9 mouse cellular contexts compared by ENCODE assay signal in genomic region chr16:90387961-90388360, GRCm38 (mm10). TPM values are rescaled to one million over a fixed set of nuclear protein-coding genes. Genes with fewer than 3 reads are reported as not detected.
A peak's percentile ranks its signal among the peaks of the same experiment; 100 is the strongest.
DNase-seq lines count a peak whose midpoint lies in the region; ATAC-seq and TF ChIP-seq lines count a peak whose summit lies in the region.
"Had no signal": no experiment of that assay in that cellular context is flagged by ENCODE, and none has a peak within 500 bp of the region (broad histone marks: within the 10 kb centered on the region; RNA-seq: fewer than 3 reads in every experiment).

No protein-coding gene starts in this region.

- H3K27ac ChIP-seq in left cerebral cortex, adult 2 months, result peak overlapping the region; percentile 53; the same call in 1 of the 2 replicates
- H3K27ac ChIP-seq in forebrain, embryonic 14.5 days (ENCODE audit: low read depth, low read length), result no peak overlapping the region
- H3K27ac ChIP-seq in kidney, embryonic 16.5 days (ENCODE audit: low read length), result 0 out of 2 replicates have a peak overlapping the region, but pooled peaks have one; percentile 9
- no peak overlapping the region for H3K27ac ChIP-seq in midbrain, postnatal 0 days (ENCODE audit: low read depth, low read length)

- H3K9me3 ChIP-seq in forebrain, embryonic 14.5 days (replicated peaks; ENCODE audit: control insufficient read depth, low read length), result no peaks in the 10 kb centered on the region
- peaks cover 7% of the 10 kb centered on the region; the same call in 1 of the 2 replicates for H3K9me3 ChIP-seq in kidney, embryonic 16.5 days (ENCODE audit: low read length)
- H3K9me3 ChIP-seq in midbrain, postnatal 0 days (ENCODE audit: low read length), result no peaks in the 10 kb centered on the region

- H3K4me2 ChIP-seq in forebrain, embryonic 14.5 days (ENCODE audit: low read length), result peak overlapping the region; percentile 62
- H3K4me2 ChIP-seq in kidney, embryonic 16.5 days (replicated peaks; ENCODE audit: low read depth, low read length), result peak overlapping the region; percentile 79
- peak overlapping the region; percentile 87 for H3K4me2 ChIP-seq in midbrain, postnatal 0 days (ENCODE audit: low read depth, low read length, poor library complexity, severe bottlenecking)

- peaks cover 22% of the 10 kb centered on the region for H3K36me3 ChIP-seq in forebrain, embryonic 14.5 days (ENCODE audit: control insufficient read depth, insufficient read depth, low read length)
- peaks cover 23% of the 10 kb centered on the region for H3K36me3 ChIP-seq in kidney, embryonic 16.5 days (ENCODE audit: insufficient read depth, low read length)
- H3K36me3 ChIP-seq in midbrain, postnatal 0 days (ENCODE audit: insufficient read depth, low read length), result no peaks in the 10 kb centered on the region

- no peak for TF ChIP-seq CTCF in left cerebral cortex, adult 2 months (IDR thresholded peaks at IDR 0.05)
- TF ChIP-seq CTCF in midbrain, postnatal 0 days (IDR thresholded peaks at IDR 0.05), result no peak

- whole genome bisulfite sequencing in forebrain, embryonic 14.5 days, result 50% methylated on average over 4 of the region's 4 CpGs
- 38% methylated on average over 4 of the region's 4 CpGs for WGBS in kidney, embryonic 16.5 days
- WGBS in midbrain, postnatal 0 days, result 62% methylated on average over 4 of the region's 4 CpGs

- peaks cover 39% of the 10 kb centered on the region for H3K4me1 ChIP-seq in forebrain, embryonic 14.5 days (ENCODE audit: control insufficient read depth, insufficient read depth, low read length)
- H3K4me1 ChIP-seq in kidney, embryonic 16.5 days (ENCODE audit: insufficient read depth, low read length), result peaks cover 42% of the 10 kb centered on the region
- H3K4me1 ChIP-seq in midbrain, postnatal 0 days (ENCODE audit: insufficient read depth, low read length), result peaks cover 13% of the 10 kb centered on the region; the same call in 1 of the 2 replicates

- DNase-seq in left cerebral cortex, adult 2 months (ENCODE audit: extremely low spot score in 1 of 2, low spot score in 2 of 2), result no peak
- DNase-seq in left cerebral cortex, postnatal 25 days (ENCODE audit: low spot score in 2 of 2), result no peak
- no peak for DNase-seq in forebrain, embryonic 14.5 days (ENCODE audit: low spot score)
- DNase-seq in midbrain, postnatal 0 days (ENCODE audit: low spot score), result no peak
- no peak for DNase-seq in left cerebral cortex, adult 8-10 months (ENCODE audit: low spot score in 2 of 2)
- DNase-seq in urinary bladder, postnatal 4 days (ENCODE audit: low spot score in 2 of 2), result no peak
- DNase-seq in ovary, adult 18-20 months (ENCODE audit: low spot score), result no peak

- no peak for ATAC-seq in forebrain, embryonic 14.5 days
- no peak for ATAC-seq in kidney, embryonic 16.5 days (ENCODE audit: low FRiP score, low TSS enrichment)
- ATAC-seq in midbrain, postnatal 0 days (ENCODE audit: low FRiP score), result no peak

- H3K4me3 ChIP-seq in left cerebral cortex, adult 2 months, result peak overlapping the region; percentile 90
- peak overlapping the region; percentile 83 for H3K4me3 ChIP-seq in forebrain, embryonic 14.5 days (ENCODE audit: low read depth, low read length)
- H3K4me3 ChIP-seq in kidney, embryonic 16.5 days (ENCODE audit: low read length), result peak overlapping the region; percentile 79
- H3K4me3 ChIP-seq in midbrain, postnatal 0 days (ENCODE audit: low read depth, low read length), result peak overlapping the region; percentile 87

- intact Hi-C loops in left cerebral cortex, adult 2 months (cut with DNase I), result loop anchor here (2.0 to 5.0 kb wide), 3 partner anchors 64 to 235 kb away; no protein-coding TSS in a partner anchor
- intact Hi-C loops in left cerebral cortex, postnatal 25 days (cut with DNase I), result loop anchor here (1.0 to 5.0 kb wide), 2 partner anchors 109 to 234 kb away; no protein-coding TSS in a partner anchor

- no peaks in the 10 kb centered on the region for H3K27me3 ChIP-seq in forebrain, embryonic 14.5 days (replicated peaks; ENCODE audit: control insufficient read depth, insufficient read depth, low read length)
- H3K27me3 ChIP-seq in kidney, embryonic 16.5 days (ENCODE audit: insufficient read depth, low read length), result no peaks in the 10 kb centered on the region; the same call in 1 of the 2 replicates
- 0 out of 2 replicates have a peak, but pooled peaks cover 2% of the 10 kb centered on the region for H3K27me3 ChIP-seq in midbrain, postnatal 0 days (ENCODE audit: insufficient read depth, low read length)

- H3K9ac ChIP-seq in forebrain, embryonic 14.5 days (ENCODE audit: low read length), result peak overlapping the region; percentile 43
- H3K9ac ChIP-seq in kidney, embryonic 16.5 days (replicated peaks; ENCODE audit: low read length), result peak overlapping the region; percentile 45
- H3K9ac ChIP-seq in midbrain, postnatal 0 days (replicated peaks; ENCODE audit: low read length, poor library complexity, severe bottlenecking), result no peak overlapping the region

RNA-seq across cellular contexts. Expression of gene Hunk, which starts 2.1 kb away (rescaled TPM):
- 10 to 100 TPM; 14.1 to 27.2 TPM for total RNA-seq in left cerebral cortex, adult 2 months (2021)
- 10 to 100 TPM; 12.7 to 18.7 TPM for total RNA-seq in left cerebral cortex, postnatal 25 days (2021)
- polyA plus RNA-seq in forebrain, embryonic 14.5 days (2014; fragmentation: Nextera tagmentation; extraction: Ambion mirVana), result 10.6 and 10.7 TPM in 2 replicates
- 11.3 and 12.7 TPM in 2 replicates for polyA plus RNA-seq in kidney, embryonic 16.5 days (2015; fragmentation: Nextera tagmentation; extraction: Ambion mirVana)
- 12.8 and 14.4 TPM in 2 replicates for total RNA-seq in midbrain, postnatal 0 days (2014; rRNA removed)
- 3.2 and 3.9 TPM in 2 replicates for polyA plus RNA-seq in midbrain, postnatal 0 days (2015; fragmentation: Nextera tagmentation; extraction: Ambion mirVana)
- 10 to 100 TPM; 19.2 to 26.1 (median 22.1) TPM for total RNA-seq in left cerebral cortex, adult 8-10 months (2022)
- total RNA-seq: megakaryocyte, adult 5-6 weeks had no signal

Comparison
In these comparisons a context has a peak if more than half of its experiments do, and no peak if none do; other contexts are left out.
1. H3K27ac ChIP-seq: peak in left cerebral cortex, adult 2 months (single experiment) and kidney, embryonic 16.5 days (single experiment); none in forebrain, embryonic 14.5 days (single experiment) and midbrain, postnatal 0 days (single experiment).
2. Peak in every context shown above with its lines, with median percentiles within 50 percentile points of each other: H3K4me3 ChIP-seq and H3K4me2 ChIP-seq.